Mouse (Mus musculus) lung, embryonic 14.5 days (tissue): ENCODE data around the gene Camsap1. TPM values are rescaled to one million over a fixed set of nuclear protein-coding genes. Genes with fewer than 3 reads are reported as not detected.

Source experiments
- ATAC-seq: fragments of 200-750 bp; cut with Nextera tagmentation; 2 replicates; pipeline ENCODE4 v1.8.0; 2017; ENCODE audit warnings: mild to moderate bottlenecking, moderate TSS enrichment, moderate library complexity; ENCODE audit not compliant: insufficient read depth
- DNase-seq: peaks from one replicate; pipeline ENCODE4 v3.0.0-alpha.2; 2015
- H3K27ac ChIP-seq: fragments of 300-500 bp; sonication (generic); 2 replicates; pipeline ENCODE4 v1.5.1; 2014; ENCODE audit warnings: low read depth, mild to moderate bottlenecking, moderate library complexity
- H3K27me3 ChIP-seq: fragments of 300-500 bp; sonication (generic); 2 replicates; pipeline ENCODE4 v1.6.1; 2014; ENCODE audit warnings: low read length, control low read depth; ENCODE audit not compliant: insufficient read depth
- H3K36me3 ChIP-seq: fragments of 300-500 bp; sonication (generic); 2 replicates; pipeline ENCODE4 v1.6.1; 2014; ENCODE audit warnings: control low read depth; ENCODE audit not compliant: insufficient read depth
- H3K4me1 ChIP-seq: fragments of 300-500 bp; sonication (generic); 2 replicates; pipeline ENCODE4 v1.6.1; 2014; ENCODE audit warnings: antibody characterized with exemption, control low read depth; ENCODE audit not compliant: insufficient read depth
- H3K4me2 ChIP-seq: fragments of 300-500 bp; sonication (generic); 2 replicates; pipeline ENCODE4 v1.6.1; 2014; ENCODE audit warnings: mild to moderate bottlenecking
- H3K4me3 ChIP-seq: fragments of 300-500 bp; sonication (generic); 2 replicates; pipeline ENCODE4 v1.5.1; 2014; ENCODE audit warnings: low read depth, low read length
- H3K9ac ChIP-seq: fragments of 300-500 bp; sonication (generic); 2 replicates; pipeline ENCODE4 v1.6.1; 2014
- H3K9me3 ChIP-seq: fragments of 300-500 bp; sonication (generic); 2 replicates; pipeline ENCODE4 v1.6.1; 2016; ENCODE audit warnings: low read depth, low read length, control low read depth
- CTCF ChIP-seq: IDR thresholded peaks from 2 replicates; pipeline ENCODE4 v1.5.1; 2016; ENCODE audit warnings: antibody characterized with exemption, low read depth
- WGBS: fragments of 180-500 bp; shearing (Covaris S2); extraction: QIAGEN DNeasy Blood & Tissue Kit; methylation state at CpG from one replicate; pipeline ENCODE4 v1.1.7; 2014; 5-methylcytosine and 5-hydroxymethylcytosine counted together
- polyA plus RNA-seq: library from polyadenylated mRNA; unstranded; fragments of >200 nt; fragmentation: Nextera tagmentation; extraction: Ambion mirVana; gene quantifications from 2 replicates; pipeline ENCODE4 v1.2.1, GENCODE M21; 2014

The Camsap1 gene
- polyA plus RNA-seq, 1 experiment from 2014 or later = 31.9 TPM

DNA sequence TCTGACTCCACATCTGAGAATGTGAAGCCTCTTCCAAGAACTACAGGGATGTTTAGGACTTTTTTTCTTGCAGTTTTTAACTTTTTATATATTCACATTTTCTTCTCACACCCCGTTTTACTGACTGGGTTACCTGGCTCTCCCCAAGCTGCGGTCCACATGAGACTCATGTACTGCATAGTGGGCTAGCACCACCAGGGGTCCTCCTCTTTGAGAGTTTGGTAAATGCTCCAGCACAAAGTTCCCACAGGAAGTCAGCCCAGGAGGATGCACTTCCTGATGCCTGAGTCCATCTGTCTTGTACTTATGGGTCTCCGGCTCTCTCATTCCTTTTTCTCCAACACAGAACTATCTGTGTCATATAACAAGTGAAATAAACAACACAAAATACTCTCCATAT is 35.1 kb downstream of the Camsap1 start:
- Histone ChIP-seq H3K9me3 (no peaks in the 10 kb centered on the region), H3K27ac (no peak overlapping the region), H3K4me1 (no peaks in the 10 kb centered on the region), H3K9ac (no peak overlapping the region), H3K36me3 (peaks cover 66% of the 10 kb centered on the region), H3K27me3 (no peaks in the 10 kb centered on the region), H3K4me2 (no peak overlapping the region), H3K4me3 (no peak overlapping the region)
- DNase-seq (peak; percentile 48), ATAC-seq (no peak)
- WGBS = 80% methylated on average over 3 of the region's 3 CpGs
- peak; percentile 37 for TF ChIP-seq CTCF

DNA sequence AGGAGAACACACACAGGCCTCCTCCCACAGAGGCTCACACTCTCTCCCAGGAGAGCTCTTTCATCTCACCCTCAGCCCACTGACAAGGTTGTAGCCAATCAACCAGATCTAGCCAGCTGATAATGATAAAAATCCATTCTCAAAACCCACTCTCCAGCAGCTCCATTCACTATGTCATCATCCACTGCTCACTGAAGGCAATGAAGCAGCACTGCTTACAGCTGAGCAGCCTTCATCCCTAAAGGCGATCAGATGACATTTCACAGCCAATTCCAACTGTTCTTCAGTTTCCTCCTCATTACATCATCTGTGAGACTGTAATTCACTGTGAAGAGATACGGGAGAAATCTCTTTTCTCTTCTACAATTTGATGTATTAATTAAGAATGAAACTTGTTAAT is 39.3 kb downstream of the Camsap1 start:
- Histone ChIP-seq H3K4me2 (no peak overlapping the region), H3K4me1 (no peaks in the 10 kb centered on the region), H3K27ac (no peak overlapping the region), H3K36me3 (peaks cover 84% of the 10 kb centered on the region), H3K9ac (no peak overlapping the region), H3K27me3 (no peaks in the 10 kb centered on the region), H3K9me3 (no peaks in the 10 kb centered on the region), H3K4me3 (no peak overlapping the region)
- WGBS = 79% methylated on average over 2 of the region's 2 CpGs
- ATAC-seq = no peak
- DNase-seq = no peak
- no peak for TF ChIP-seq CTCF

GRCm38 (mm10) chr2:25940503-25940902 is 42.6 kb downstream of the Camsap1 start:
- TF ChIP-seq CTCF = no peak
- Histone ChIP-seq H3K4me2 (no peak overlapping the region), H3K36me3 (peaks cover 97% of the 10 kb centered on the region), H3K9ac (no peak overlapping the region), H3K27ac (no peak overlapping the region), H3K4me3 (no peak overlapping the region), H3K27me3 (no peaks in the 10 kb centered on the region), H3K4me1 (no peaks in the 10 kb centered on the region), H3K9me3 (no peaks in the 10 kb centered on the region)
- no peak for ATAC-seq
- DNase-seq = no peak
- WGBS = 86% methylated on average over 6 of the region's 6 CpGs

- TF ChIP-seq CTCF = peak; percentile 49
- no peak overlapping the region for H3K4me3 ChIP-seq
- H3K4me2 ChIP-seq = no peak overlapping the region
- H3K36me3 ChIP-seq = peaks cover 87% of the 10 kb centered on the region
- H3K9me3 ChIP-seq = no peaks in the 10 kb centered on the region
- DNase-seq (peak; percentile 49), ATAC-seq (no peak)
- WGBS = 73% methylated on average over 6 of the region's 6 CpGs
- H3K27ac ChIP-seq = no peak overlapping the region
- no peaks in the 10 kb centered on the region for H3K27me3 ChIP-seq
- no peak overlapping the region for H3K9ac ChIP-seq
- no peaks in the 10 kb centered on the region for H3K4me1 ChIP-seq
Measured at GRCm38 (mm10) chr2:25931249-25931859, 51.7 kb downstream of the Camsap1 start.

- Histone ChIP-seq H3K9ac (no peak overlapping the region), H3K4me3 (no peak overlapping the region), H3K9me3 (no peaks in the 10 kb centered on the region), H3K27me3 (no peaks in the 10 kb centered on the region), H3K27ac (no peak overlapping the region), H3K36me3 (peaks cover 59% of the 10 kb centered on the region), H3K4me2 (no peak overlapping the region), H3K4me1 (no peaks in the 10 kb centered on the region)
- ATAC-seq (no peak), DNase-seq (no peak)
- TF ChIP-seq CTCF = no peak
- whole genome bisulfite sequencing = 89% methylated on average over 7 of the region's 7 CpGs
Measured at GRCm38 (mm10) chr2:25927821-25928220, 55.3 kb downstream of the Camsap1 start.

GRCm38 (mm10) chr2:25924934-25925333 is 58.1 kb downstream of the Camsap1 start:
- Histone ChIP-seq H3K4me2 (no peak overlapping the region), H3K36me3 (peaks cover 32% of the 10 kb centered on the region), H3K9me3 (no peaks in the 10 kb centered on the region), H3K27me3 (no peaks in the 10 kb centered on the region), H3K4me3 (no peak overlapping the region), H3K4me1 (no peaks in the 10 kb centered on the region), H3K27ac (no peak overlapping the region), H3K9ac (no peak overlapping the region)
- TF ChIP-seq CTCF = no peak
- ATAC-seq (no peak), DNase-seq (no peak)
- 84% methylated on average over 4 of the region's 4 CpGs for WGBS

- H3K9me3 ChIP-seq = no peaks in the 10 kb centered on the region
- 74% methylated on average over 2 of the region's 2 CpGs for WGBS
- H3K4me3 ChIP-seq = no peak overlapping the region
- H3K27me3 ChIP-seq = no peaks in the 10 kb centered on the region
- DNase-seq = no peak
- H3K36me3 ChIP-seq = peaks cover 23% of the 10 kb centered on the region
- no peak overlapping the region for H3K9ac ChIP-seq
- H3K27ac ChIP-seq = no peak overlapping the region
- H3K4me2 ChIP-seq = no peak overlapping the region
- H3K4me1 ChIP-seq = no peaks in the 10 kb centered on the region
- ATAC-seq = no peak
- no peak for TF ChIP-seq CTCF
Measured at GRCm38 (mm10) chr2:25923799-25924198, 59.3 kb downstream of the Camsap1 start.
